Mouse (Mus musculus) liver, embryonic 16.5 days (tissue): ENCODE data around the gene Spag9. TPM values are rescaled to one million over a fixed set of nuclear protein-coding genes. Genes with fewer than 3 reads are reported as not detected.

Experiments
- ATAC-seq: fragments of 200-750 bp; cut with Nextera tagmentation; 2 replicates; pipeline ENCODE4 v1.8.0; 2017; ENCODE audit warnings: low read depth, mild to moderate bottlenecking, moderate number of reproducible peaks, moderate library complexity
- H3K27ac ChIP-seq: fragments of 300-500 bp; sonication (generic); 2 replicates; pipeline ENCODE4 v1.5.1; 2014; ENCODE audit warnings: mild to moderate bottlenecking, low read length
- H3K27me3 ChIP-seq: fragments of 300-500 bp; sonication (generic); 2 replicates; pipeline ENCODE4 v1.6.1; 2014; ENCODE audit warnings: low read depth, low read length, mixed read lengths; ENCODE audit not compliant: control insufficient read depth, insufficient read depth
- H3K36me3 ChIP-seq: fragments of 300-500 bp; sonication (generic); 2 replicates; pipeline ENCODE4 v1.6.1; 2014; ENCODE audit warnings: mild to moderate bottlenecking; ENCODE audit not compliant: control insufficient read depth, insufficient read depth
- H3K4me1 ChIP-seq: fragments of 300-500 bp; sonication (generic); 2 replicates; pipeline ENCODE4 v1.6.1; 2014; ENCODE audit warnings: low read depth, low read length, mixed read lengths; ENCODE audit not compliant: control insufficient read depth
- H3K4me2 ChIP-seq: fragments of 300-500 bp; sonication (generic); 2 replicates; pipeline ENCODE4 v1.6.1; 2014; ENCODE audit warnings: low read depth, low read length, mixed read lengths
- H3K4me3 ChIP-seq: fragments of 300-500 bp; sonication (generic); 2 replicates; pipeline ENCODE4 v1.5.1; 2014; ENCODE audit warnings: low read depth, mild to moderate bottlenecking, low read length
- H3K9ac ChIP-seq: fragments of 300-500 bp; sonication (generic); 2 replicates; pipeline ENCODE4 v1.6.1; 2014; ENCODE audit warnings: low read depth, low read length
- H3K9me3 ChIP-seq: fragments of 300-500 bp; sonication (generic); replicated peaks from 2 replicates; pipeline ENCODE4 v1.6.1; 2016; ENCODE audit warnings: low read length; ENCODE audit not compliant: control insufficient read depth
- WGBS: fragments of 180-500 bp; shearing (Covaris S2); extraction: QIAGEN DNeasy Blood & Tissue Kit; methylation state at CpG from one replicate; pipeline ENCODE4 v1.1.7; 2014; ENCODE audit not compliant: insufficient replicate concordance; 5-methylcytosine and 5-hydroxymethylcytosine counted together
- polyA plus RNA-seq: library from polyadenylated mRNA; unstranded; fragments of >200 nt; fragmentation: Nextera tagmentation; extraction: Ambion mirVana; gene quantifications from 2 replicates; pipeline ENCODE4 v1.2.1, GENCODE M21; 2015

Gene Spag9
- 10.5 and 11.2 TPM in 2 replicates for polyA plus RNA-seq

DNA sequence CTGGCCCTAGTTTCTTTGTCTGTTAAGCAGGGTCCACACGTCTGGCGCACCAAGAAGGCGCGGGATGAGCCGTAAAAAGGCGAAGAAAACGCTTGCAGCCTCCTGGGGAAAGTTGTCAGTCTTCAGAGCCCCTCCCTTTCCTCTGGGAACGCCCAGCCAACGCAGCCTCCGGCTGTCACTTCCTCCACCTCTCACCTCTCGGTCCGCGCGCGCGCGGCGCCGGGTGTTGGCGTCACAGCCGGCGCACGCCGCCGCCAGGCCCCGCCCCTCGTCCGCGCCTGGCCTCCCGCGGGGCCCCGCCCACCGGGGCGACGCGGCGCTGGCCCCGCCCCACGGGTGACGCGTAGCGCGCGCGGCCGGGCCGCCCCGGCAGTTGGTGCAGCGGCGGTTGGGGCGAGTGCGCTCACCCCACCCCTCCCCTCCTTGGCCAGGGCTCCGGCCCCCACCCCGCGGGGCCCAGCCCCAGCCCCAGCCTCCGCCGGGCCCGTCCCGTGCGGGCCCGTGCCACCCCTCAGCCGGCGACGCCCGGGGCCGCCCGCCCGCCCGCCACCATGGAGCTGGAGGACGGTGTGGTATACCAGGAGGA is at the start of gene Spag9:
Spag9 (plus strand) TSS at position 372 of the 586 bp plus-strand sequence.
- Histone ChIP-seq H3K4me1 (peaks cover 20% of the 10 kb centered on the region), H3K9ac (peak within 1 kb of the TSS; percentile 95), H3K27me3 (no peaks in the 10 kb centered on the region), H3K36me3 (no peaks in the 10 kb centered on the region), H3K4me2 (peak within 1 kb of the TSS; percentile 99), H3K27ac (peak within 1 kb of the TSS; percentile 99), H3K4me3 (peak within 1 kb of the TSS; percentile 93), H3K9me3 (no peaks in the 10 kb centered on the region)
- under 1% methylated on average over 64 of the region's 70 CpGs for WGBS
- peak; percentile 91 for ATAC-seq

- Histone ChIP-seq H3K36me3 (no peaks in the 10 kb centered on the region), H3K4me3 (no peak overlapping the region), H3K4me2 (no peak overlapping the region), H3K9ac (no peak overlapping the region), H3K27me3 (no peaks in the 10 kb centered on the region), H3K4me1 (peaks cover 2% of the 10 kb centered on the region; the same call in 1 of the 2 replicates), H3K9me3 (no peaks in the 10 kb centered on the region), H3K27ac (no peak overlapping the region)
- ATAC-seq, result no peak
- 73% methylated on average over 9 of the region's 9 CpGs for WGBS
These were observed 46.9 kb upstream of the Spag9 start for GRCm38 (mm10) chr11:93948887-93949567.

DNA sequence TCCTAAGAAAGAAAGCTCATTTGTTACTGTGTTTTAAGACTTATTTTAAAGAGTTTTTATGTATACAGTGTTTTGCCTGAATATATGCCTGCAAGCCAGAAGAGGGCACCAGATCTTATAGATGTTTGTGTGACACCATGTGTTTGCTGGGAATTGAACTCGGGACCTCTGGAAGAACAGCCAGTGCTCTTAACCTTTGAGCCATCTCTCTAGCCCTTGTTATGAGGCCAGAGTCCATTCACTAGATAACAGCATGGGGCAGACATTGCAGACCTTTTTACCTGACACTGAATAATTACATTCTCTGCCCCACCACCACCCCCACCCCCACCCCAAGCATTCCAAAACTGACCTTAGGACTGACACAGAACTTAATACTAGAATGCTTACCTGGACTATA is 45.8 kb upstream of the Spag9 start:
- Histone ChIP-seq H3K27ac (no peak overlapping the region), H3K9ac (no peak overlapping the region), H3K4me2 (no peak overlapping the region), H3K4me3 (no peak overlapping the region), H3K9me3 (no peaks in the 10 kb centered on the region), H3K4me1 (peaks cover 4% of the 10 kb centered on the region; the same call in 1 of the 2 replicates), H3K27me3 (no peaks in the 10 kb centered on the region), H3K36me3 (no peaks in the 10 kb centered on the region)
- 0 out of 2 replicates have a peak, but pooled peaks have one; percentile 6 for ATAC-seq
- WGBS, result 70% methylated on average over 1 of the region's 1 CpGs

DNA sequence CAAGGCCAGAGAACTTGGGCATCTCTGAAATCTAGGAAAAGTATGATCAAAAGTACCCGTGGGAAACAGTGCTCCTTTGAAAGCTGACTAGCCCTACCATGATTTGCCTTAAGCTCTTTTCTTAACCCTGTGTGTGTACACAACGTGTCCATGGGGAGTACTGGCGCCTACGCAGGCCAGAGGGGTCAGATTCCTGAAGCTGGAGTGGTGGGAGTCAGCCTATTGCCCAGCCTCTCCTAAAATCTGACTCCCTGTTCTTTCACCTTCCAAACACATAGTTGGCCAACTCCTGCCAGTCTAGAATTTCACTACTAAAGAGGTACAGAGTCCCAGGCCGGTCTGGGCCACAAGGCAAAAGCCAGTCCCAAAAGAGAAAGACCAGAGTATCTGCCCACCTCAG is 43.5 kb upstream of the Spag9 start:
- Histone ChIP-seq H3K27me3 (no peaks in the 10 kb centered on the region), H3K4me3 (no peak overlapping the region), H3K4me1 (peaks cover 14% of the 10 kb centered on the region), H3K4me2 (peak overlapping the region; percentile 21; the same call in 1 of the 2 replicates), H3K9me3 (no peaks in the 10 kb centered on the region), H3K9ac (no peak overlapping the region), H3K36me3 (no peaks in the 10 kb centered on the region), H3K27ac (no peak overlapping the region)
- WGBS, result 64% methylated on average over 5 of the region's 5 CpGs
- peak; percentile 62 for ATAC-seq

DNA sequence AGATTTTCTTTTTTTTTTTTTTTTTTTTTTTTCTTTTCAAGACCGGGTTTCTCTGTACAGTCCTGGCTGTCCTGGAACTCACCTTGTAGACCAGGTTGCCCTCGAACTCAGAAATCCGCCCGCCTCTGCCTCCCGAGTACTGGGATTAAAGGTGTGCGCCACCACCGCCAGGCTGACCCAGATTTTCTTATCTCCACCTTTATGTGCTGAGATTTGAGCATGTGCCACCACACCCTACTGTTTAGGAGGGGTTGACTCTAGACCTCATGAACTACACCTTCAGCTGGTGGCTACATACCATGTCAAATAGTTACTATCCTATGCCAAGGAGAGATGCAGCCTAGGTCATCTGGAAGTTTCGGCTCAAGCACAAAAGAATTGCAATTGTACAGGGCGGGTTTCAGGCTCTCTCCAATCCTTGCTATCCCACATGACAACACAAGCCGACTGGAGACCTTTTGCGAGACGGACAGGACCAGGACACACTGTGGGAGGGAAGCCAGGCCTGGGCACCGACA is 41.1 kb upstream of the Spag9 start:
- ATAC-seq, result no peak

GRCm38 (mm10) chr11:93955256-93956150 is 40.4 kb upstream of the Spag9 start:
- no peaks in the 10 kb centered on the region for H3K9me3 ChIP-seq
- peak overlapping the region; percentile 84 for H3K4me2 ChIP-seq
- under 1% methylated on average over 67 of the region's 67 CpGs for WGBS
- H3K9ac ChIP-seq, result peak overlapping the region; percentile 55
- H3K4me1 ChIP-seq, result peaks cover 14% of the 10 kb centered on the region
- peak overlapping the region; percentile 64 for H3K27ac ChIP-seq
- peak; percentile 92 for ATAC-seq
- H3K36me3 ChIP-seq, result peaks cover 6% of the 10 kb centered on the region; the same call in 1 of the 2 replicates
- peak overlapping the region; percentile 71 for H3K4me3 ChIP-seq
- H3K27me3 ChIP-seq, result no peaks in the 10 kb centered on the region

More for the DNA sequence above, 41.1 kb upstream of the Spag9 start:
- WGBS, result 19% methylated on average over 13 of the region's 13 CpGs
- Histone ChIP-seq H3K27ac (peak overlapping the region; percentile 64), H3K27me3 (no peaks in the 10 kb centered on the region), H3K36me3 (0 out of 2 replicates have a peak, but pooled peaks cover 2% of the 10 kb centered on the region), H3K4me2 (peak overlapping the region; percentile 84), H3K4me3 (peak overlapping the region; percentile 71), H3K4me1 (peaks cover 14% of the 10 kb centered on the region), H3K9me3 (no peaks in the 10 kb centered on the region), H3K9ac (peak overlapping the region; percentile 53)

- H3K4me2 ChIP-seq, result peak within 1 kb of the TSS; percentile 84
- H3K9ac ChIP-seq, result peak within 1 kb of the TSS; percentile 55
- H3K9me3 ChIP-seq, result no peaks in the 10 kb centered on the region
- H3K27ac ChIP-seq, result peak within 1 kb of the TSS; percentile 64
- no peak for ATAC-seq
- peak within 1 kb of the TSS; percentile 71 for H3K4me3 ChIP-seq
- peaks cover 8% of the 10 kb centered on the region for H3K36me3 ChIP-seq
- no peaks in the 10 kb centered on the region for H3K27me3 ChIP-seq
- WGBS, result 3% methylated on average over 6 of the region's 6 CpGs
- peaks cover 14% of the 10 kb centered on the region for H3K4me1 ChIP-seq
These were observed 39.7 kb upstream of the Spag9 start, which contains the start of gene Nme2 for GRCm38 (mm10) chr11:93956159-93956558. Nme2 (minus strand) TSS chr11:93956259.

- Histone ChIP-seq H3K9ac (no peak overlapping the region), H3K4me2 (no peak overlapping the region), H3K9me3 (no peaks in the 10 kb centered on the region), H3K36me3 (peaks cover 8% of the 10 kb centered on the region), H3K4me1 (peaks cover 14% of the 10 kb centered on the region), H3K27me3 (no peaks in the 10 kb centered on the region), H3K4me3 (no peak overlapping the region), H3K27ac (no peak overlapping the region)
- no peak for ATAC-seq
- 71% methylated on average over 2 of the region's 2 CpGs for WGBS
These were observed 38.8 kb upstream of the Spag9 start for GRCm38 (mm10) chr11:93957031-93957555.
